Mouse (Mus musculus): ENCODE results near the gene Map1b.

The Map1b gene

DNA sequence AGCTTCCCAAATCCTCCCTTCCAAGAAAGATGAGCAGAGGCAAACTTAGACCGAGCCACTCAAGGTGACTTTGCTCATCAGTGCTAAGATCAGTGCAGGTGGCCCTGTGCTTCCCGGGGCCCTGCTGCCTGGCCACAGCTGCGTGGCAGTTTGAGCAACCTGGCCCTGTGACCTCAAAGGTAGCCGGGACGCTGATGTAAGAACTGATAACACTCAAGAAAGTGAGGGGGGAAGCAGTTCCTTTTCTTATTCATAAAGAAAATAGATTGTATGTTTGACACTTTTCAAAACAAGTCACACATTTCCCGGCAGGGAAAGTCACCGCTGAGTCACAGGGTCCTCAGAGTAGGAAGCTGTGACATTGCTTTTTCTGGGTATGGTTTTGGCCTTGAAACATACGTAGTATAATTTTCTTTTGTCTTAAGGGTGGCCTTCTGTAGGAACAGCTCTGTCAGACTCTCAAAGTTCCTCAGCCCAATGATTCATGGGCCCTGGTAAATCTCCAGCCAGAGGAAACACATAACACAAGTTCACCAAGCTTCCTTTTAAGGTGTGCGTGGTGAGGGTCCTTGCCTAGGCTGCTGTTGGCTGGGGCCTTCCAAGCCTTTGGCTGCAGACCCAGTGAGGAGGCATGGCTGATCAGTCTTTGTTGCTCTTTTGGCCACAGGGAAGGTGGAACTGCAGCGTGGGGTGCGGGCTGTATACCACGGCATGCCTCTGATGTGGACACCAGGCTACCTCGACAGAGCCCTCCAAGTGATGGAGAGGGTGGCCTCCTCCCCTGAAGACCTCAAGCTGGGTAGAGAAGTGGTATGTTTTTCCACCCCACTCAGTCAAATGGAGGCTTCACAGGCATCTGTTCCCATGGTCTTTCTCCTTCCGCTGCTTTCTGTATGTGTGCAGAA is 105.5 kb downstream of the Map1b start:
- no peak for DNase-seq (ENCODE audit: low spot score in 2 of 2)

DNA sequence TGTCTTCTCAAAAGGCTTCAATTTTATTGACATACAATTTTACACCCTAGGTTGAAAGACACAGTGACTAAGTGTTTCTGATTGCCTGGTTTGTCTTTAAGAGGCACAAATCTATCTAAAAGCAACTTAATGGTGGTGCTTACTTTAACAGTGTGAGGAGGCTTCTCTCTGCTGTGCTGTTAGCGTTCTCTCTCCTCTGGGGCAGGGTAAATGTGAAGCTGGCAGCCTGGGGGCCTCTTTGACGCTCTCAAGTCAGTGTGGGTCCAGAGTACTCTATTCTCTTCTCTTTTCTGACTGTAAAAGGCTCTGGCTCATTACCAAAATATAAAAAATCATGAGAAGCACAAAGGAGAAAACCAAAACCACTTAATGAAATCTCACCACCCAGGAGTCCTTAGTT is 107.1 kb downstream of the Map1b start:
- no peak for DNase-seq (ENCODE audit: low spot score in 2 of 2)

DNA sequence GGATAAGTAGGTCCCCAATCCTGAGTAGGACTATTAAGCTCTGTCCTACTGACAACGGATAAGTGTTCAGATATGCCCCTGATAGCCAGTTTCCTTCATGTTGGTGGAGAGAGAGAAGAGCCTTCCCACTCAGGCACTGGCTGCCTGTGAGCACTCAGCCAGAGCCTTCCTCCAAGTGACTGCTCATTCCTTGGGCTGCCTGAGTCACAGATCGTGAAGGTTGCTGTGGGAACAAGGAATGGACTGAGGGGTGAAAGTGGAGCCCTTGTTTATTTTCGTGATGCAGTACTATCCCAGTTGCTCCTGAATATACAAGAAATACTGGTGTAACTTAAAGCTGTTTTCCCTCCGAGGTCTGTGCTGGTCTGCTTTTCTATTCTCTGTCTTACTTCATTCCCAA is 117.0 kb downstream of the Map1b start:
- DNase-seq (ENCODE audit: low spot score in 2 of 2), result no peak

DNA sequence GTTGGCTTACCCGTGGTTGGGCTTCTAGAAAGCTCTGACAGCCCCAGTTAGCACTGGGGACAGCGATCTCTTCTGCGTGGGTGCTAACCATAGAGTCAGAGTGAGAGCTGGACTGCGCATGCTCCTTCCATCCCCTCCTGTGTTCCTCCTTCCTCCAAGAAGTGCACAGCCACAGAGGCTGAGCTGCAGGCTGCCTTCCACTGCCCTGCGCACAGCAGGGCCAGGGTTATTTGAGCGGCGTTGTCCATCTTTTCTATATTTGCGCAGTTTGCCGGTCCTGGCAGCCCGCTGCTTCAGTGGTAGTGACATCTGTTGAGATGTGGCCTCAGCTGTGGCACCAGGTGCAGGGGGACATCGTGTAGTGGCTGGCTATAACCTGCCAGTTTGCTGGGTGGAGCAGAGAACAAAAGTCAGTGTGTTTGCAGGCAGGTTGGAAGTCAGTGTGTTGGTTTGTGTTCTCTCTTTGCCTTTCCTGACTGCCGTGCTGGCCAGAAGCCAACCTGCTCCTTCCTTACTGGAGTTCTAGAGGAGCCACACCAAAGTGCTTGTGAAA is 118.1 kb downstream of the Map1b start:
- DNase-seq (ENCODE audit: low spot score in 2 of 2), result peak in 1 of 2 experiments; percentile 18

DNA sequence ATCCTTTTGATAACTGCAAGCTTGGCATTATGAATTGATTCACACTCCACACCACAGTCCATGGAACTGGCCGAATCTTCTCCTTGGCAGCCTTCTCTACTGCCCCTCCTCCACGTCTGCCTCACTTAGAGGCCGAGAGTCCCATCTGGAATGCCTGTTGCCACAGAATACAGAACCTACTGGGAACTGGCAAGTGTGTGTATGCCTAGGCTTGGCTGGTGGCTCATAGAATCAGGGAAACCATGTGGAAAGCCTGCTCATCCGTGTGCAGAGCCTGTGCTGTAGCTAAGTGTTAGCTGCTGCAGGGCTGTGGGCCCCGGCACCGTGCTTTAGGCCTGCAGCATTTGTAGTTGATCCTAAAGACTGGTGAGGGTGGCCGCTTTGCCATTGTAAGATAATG is 119.1 kb downstream of the Map1b start:
- no peak for DNase-seq (ENCODE audit: low spot score in 2 of 2)

DNA sequence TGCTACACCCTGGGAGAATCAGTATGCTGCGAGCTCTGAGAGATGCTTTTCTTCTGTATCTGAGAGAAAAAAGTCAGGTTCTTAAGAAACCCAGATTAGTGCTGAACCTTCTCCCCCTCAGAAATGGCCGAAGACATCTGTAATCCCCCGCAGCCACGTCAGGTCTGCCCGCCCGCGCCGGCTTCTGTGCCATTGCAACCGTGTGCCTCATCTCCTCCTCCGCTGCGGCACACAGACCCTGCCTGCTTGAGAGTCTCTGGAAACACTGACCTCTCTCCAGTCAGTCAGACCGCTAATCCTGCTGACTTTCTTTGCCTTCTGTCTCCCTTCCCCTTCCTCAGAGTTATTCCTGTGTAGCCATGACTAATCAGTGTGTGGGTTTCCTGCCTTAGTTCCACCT is 120.8 kb downstream of the Map1b start:
- DNase-seq (ENCODE audit: low spot score in 2 of 2), result no peak

DNA sequence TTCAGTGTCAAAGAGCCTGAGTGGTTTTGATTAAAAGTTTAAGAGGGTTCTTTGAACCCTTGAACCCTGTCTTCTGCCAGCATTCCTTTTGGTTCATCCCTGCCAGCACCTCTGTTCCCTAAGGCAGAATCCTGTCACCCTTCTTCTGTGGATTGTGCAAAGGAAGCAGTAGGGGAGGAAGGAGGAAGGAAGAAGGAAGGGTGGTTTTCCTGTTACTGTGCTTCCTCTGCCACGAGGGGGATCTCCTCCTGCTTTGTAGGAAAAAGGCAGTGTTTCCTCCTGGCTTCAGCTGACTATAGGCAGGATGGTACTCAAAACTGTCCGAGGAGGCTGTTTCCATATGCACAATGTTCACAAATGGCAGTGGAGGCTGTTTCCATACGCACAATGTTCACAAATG is 121.6 kb downstream of the Map1b start:
- no peak for DNase-seq (ENCODE audit: low spot score in 2 of 2)

DNA sequence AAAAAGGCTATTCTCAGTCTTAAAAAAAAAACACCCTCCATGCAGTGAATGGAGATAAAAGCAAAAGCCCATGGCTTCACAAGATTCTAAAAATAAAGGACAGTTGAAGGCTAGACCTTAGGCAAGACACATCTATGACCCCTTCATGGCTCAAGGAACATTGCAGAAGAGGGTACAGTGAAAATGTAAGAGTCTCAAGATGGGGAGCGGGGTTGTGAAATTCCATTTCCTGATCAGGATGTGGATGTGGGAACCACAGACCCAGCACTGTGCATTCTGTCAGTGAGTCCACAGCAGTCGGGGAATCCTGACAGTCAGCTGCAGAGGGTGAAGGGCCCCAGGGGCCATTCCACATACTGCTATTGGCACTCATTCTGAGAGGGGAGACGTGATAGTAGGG is 123.2 kb downstream of the Map1b start:
- DNase-seq (ENCODE audit: low spot score in 2 of 2), result no peak

DNA sequence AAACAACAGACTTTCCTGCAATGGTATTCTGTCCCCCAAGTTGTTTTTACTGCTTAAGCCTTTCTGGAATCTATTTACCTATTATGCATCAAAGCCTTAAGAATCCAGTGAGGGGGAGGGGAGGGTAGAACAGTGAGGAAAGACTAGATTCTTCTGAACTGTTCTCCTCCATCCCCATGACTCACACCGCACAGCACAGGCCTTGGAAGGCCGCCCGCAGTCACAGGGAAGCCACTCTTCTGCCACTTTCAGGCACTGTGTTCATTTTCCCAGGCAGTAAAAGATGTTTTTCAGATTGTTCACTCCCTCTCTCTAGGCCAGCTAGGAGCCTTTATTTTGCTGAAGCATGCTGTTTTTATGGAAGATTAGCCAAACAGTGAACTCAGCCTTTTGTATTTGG is 124.9 kb downstream of the Map1b start:
- peak; percentile 32 to 38 for DNase-seq (ENCODE audit: low spot score in 2 of 2)

DNA sequence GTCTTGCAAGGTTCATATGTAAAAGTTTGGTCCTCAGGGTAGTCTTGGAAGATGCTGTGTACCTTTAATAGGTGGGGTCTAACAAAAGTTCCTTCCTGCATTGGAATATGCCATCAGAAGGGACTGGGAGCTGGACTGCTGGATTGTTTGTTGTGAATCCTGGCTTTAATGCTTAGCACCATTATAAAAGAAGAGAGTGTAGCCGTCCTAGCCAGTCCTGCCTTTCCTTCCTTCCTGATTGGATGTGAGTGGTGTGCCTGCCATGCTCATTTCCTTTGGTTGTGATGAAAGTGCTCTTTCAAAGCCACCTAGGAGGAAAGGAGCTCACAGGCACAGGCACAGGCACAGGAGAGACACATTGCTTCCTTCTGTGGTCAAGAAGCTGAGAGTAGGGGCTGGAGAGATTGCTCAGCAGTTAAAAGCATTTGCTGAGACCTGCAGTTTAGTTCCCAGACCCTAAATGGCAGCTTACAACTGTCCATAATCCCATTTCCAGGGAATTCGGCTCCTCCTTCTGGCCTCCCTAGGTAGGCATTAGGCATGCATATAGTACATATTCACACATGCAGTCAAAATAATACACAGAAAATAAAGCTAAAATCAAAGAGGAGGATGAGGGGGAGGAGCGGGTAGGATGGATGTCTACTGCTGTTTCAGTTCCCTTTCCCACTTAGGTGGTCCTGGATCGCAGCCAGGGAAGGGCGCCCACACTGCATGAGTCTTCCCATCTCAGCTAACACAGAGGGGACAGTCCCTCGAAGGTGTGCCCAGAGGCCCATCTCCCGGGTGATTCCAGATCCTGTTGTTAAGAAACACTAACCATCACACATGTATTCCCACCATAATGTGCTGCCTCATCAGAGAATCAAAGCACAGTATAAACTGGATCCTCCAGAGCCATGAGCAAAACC is 128.2 kb downstream of the Map1b start:
- no peak for DNase-seq (ENCODE audit: low spot score in 2 of 2)

DNA sequence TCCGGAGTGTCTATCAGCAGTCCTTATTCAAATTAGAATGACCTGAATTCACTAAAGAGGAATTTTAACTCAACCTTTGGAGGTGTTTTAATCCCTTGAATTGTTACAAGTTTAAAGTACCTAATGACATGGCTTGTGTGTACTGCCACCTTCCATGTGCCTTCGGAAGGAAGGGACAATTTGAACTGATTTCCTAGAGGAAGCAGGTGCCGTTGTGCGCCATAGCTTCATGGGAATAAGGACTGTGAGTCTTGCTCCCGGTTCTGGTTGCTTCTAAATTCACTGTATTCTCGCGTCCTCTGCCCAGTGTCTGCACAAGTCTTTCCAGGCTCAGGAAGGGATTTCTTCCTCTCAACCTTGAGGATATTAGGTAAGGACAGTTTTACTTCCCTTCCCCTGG is 130.0 kb downstream of the Map1b start:
- DNase-seq (ENCODE audit: low spot score in 2 of 2), result no peak

DNA sequence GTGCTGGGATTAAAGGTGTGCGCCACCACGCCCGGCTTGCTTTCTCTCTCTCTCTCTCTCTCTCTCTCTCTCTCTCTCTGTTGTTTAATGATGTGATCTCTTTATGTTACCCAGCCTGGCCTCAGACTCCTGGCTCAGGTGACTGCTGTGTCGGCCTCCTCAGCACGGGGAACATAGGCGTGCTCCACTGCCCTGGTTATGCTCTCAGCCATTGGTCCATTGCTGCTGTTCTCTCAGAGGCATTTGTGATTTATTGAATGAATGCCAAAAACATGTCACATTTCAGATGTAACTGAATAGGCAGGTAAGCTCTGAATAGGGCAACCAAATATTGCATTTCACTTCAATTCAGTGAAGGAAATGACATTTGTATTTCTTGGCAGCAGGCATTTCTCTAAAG is 130.4 kb downstream of the Map1b start:
- DNase-seq (ENCODE audit: low spot score in 2 of 2), result no peak

DNA sequence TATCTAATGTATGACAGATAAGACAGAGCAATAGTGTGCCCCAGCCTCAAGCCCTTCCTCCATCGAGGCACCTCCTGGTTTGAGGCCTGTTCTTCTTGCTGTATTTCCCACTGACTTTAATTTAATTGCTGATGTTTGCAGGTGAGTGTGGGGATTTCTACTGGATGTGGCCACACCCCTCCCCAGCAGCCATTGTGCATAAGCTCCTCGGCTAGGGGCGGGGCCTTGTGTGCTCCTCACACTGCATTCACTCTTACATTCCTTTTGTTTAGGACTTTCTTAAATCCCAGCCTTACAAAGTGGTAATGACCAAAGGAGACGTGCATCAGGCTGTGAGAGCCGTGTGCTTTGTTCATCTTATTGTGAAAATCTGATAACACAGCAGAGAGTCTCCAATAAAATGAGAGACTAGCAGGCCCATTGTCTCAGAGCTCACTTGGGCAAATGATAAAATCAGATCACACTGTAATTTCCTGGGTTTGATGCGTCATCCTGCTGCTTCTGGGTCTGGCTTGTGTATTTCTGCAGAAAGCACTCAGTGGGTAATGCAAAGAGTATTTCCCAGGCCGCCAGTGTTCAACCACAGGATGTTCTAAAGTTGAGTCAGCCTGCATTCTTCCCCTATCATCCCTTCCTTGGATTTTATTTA is 131.7 kb downstream of the Map1b start:
- DNase-seq (ENCODE audit: low spot score in 2 of 2), result peak; percentile 25 to 64

DNA sequence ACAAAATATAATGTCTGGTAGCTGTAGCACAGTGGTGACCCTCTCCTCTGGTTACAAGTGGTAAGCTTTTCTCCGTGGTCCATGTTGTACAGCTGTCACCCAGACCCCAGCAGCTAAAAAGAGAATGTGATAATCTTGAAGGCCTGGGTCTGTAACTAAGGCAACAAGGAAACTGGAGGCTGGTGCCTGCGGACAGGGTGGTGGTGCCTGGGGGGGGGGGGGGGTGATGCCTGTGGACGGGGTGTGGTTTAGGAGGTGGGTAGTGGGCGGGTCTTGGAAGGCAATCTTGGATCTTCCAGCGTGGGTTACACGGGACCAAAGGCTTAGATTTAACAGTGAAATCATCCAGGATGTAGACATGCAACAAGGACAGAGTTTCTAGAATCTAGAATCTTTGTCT is 134.0 kb downstream of the Map1b start:
- no peak for DNase-seq (ENCODE audit: low spot score in 2 of 2)

DNA sequence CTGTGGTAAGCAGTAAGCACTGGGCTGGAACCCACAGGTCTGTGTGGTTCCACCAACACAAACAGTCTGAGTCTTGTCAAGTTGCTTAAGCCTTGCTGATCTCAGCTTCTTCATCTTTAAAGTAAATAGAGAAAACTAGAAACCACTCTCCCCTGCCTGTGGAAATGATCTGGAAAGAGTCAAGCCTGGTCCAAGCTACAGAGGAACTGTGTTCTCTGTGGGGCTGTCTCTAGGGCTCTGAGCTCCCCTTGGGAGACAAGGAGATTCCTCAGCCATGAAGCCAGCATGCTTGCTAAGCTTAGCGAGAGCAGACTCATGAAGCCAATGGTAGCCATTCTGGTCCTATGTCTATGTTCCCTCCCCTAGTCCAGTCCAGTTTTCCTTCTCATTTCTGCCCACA is 138.1 kb downstream of the Map1b start:
- no peak for DNase-seq (ENCODE audit: low spot score in 2 of 2)

DNA sequence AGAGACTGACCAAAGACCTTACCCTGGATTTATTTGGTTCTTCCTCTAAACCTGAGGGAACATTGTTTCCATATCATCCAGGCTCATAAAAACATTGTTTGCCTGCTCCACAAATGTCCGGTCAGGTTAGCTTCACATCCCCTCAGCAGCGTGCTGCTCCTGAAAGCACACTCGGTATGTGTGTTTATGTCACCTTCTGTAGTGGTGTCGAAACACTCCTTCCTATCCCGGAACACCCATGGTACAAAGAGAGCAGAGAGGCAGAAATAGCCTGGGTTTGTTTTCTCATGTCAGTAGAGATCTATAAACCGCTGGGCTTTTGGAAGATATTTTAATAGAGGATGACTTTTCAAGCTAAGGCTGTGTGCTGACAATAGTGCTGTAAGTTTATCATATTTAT is 139.3 kb downstream of the Map1b start:
- no peak for DNase-seq (ENCODE audit: low spot score in 2 of 2)

DNA sequence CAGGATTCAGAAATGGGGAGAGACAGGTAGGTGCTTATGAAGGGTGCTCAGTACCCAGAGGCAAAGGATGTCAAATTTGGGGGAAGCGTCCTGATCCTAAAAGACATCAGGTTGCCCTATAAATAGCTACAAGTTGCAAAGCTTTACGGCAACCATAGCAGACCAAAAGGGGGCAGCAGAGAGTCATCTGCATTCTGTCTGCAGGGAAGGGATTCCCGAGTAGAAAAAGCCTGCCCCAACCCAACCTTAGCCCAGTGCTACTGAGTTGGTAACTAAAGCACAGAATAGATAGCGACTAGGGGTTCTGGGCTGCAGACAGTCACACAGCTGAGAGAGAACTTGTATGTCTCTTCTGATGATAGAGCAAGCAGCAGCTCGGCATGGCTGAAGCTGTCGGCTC is 140.8 kb downstream of the Map1b start:
- DNase-seq (ENCODE audit: low spot score in 2 of 2), result peak in 1 of 2 experiments; percentile 70

DNA sequence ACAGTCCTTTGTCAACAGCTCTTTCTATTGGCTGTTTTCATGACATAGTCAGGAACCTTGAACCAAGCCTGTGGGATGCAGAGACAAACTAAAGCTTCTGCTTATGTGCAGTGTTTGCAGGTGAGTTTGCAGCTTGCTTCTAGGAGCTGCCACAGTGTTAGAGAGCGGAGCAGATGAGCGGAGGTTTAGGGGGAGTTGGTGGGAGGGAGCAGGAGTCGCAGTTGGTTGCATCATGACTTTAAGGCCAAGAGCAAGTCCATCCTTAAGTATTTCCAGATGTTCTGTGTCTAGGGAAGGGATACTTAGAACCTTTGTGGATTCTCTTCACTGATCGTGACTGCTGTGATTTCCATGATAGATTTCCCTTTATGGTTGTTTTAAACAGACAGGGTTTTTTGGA is 142.1 kb downstream of the Map1b start:
- no peak for DNase-seq (ENCODE audit: low spot score in 2 of 2)

DNA sequence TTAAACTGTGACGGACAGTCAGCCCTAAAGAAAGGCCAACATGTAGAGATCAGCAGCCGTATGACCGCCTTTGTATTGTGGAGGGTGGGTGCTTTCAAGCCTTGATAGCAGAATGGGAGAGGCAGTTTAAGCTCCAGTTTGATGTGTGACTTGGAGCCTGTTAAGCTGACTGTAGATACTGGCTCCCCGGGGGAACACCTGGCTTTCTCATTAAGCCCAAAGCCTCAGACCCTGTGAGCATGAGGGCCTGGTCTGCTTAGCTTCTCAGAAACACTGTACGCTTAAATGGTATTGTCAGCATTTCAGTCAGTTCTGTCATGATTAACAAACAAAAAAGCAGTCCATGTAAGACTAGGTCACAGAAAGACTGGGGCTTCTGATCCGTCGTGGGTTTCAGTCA is 142.7 kb downstream of the Map1b start:
- DNase-seq (ENCODE audit: low spot score in 2 of 2), result no peak
